25 mouse cellular contexts compared by ENCODE assay signal in genomic region chr9:13225872-13226271, GRCm38 (mm10). TPM values are rescaled to one million over a fixed set of nuclear protein-coding genes. Genes with fewer than 3 reads are reported as not detected.
"Had no signal": no experiment of that assay in that cellular context is flagged by ENCODE, and none has a peak within 500 bp of the region (broad histone marks: within the 10 kb centered on the region; RNA-seq: fewer than 3 reads in every experiment).

No protein-coding gene starts in this region.

- DNase-seq: cerebellum, adult 9-10 months; cerebellum, adult 9-11 months; cerebellum, postnatal 10 days; cerebellum, postnatal 14 days; cerebellum, postnatal 25 days; cerebellum, postnatal 36 days; embryo, embryonic 11 days; forebrain, postnatal 0 days; gastrocnemius, adult 2 months; gastrocnemius, postnatal 10 days; gastrocnemius, postnatal 14 days; gastrocnemius, postnatal 25 days; gastrocnemius, postnatal 36 days; heart, adult 11 months; heart, adult 18-20 months; heart, adult 2 months had no signal

- H3K4me1 ChIP-seq: embryonic facial prominence, embryonic 12.5 days; embryonic facial prominence, embryonic 13.5 days; embryonic facial prominence, embryonic 15.5 days; forebrain, embryonic 12.5 days; forebrain, embryonic 13.5 days; forebrain, embryonic 15.5 days had no signal

- H3K9me3 ChIP-seq: embryonic facial prominence, embryonic 12.5 days; embryonic facial prominence, embryonic 15.5 days; forebrain, embryonic 10.5 days; forebrain, embryonic 12.5 days; forebrain, embryonic 13.5 days; forebrain, embryonic 15.5 days had no signal

- H3K4me3 ChIP-seq: embryonic facial prominence, embryonic 10.5 days; embryonic facial prominence, embryonic 12.5 days; embryonic facial prominence, embryonic 13.5 days; embryonic facial prominence, embryonic 15.5 days; erythroblast, embryonic 14.5 days; forebrain, embryonic 10.5 days; forebrain, embryonic 12.5 days; forebrain, embryonic 13.5 days; forebrain, embryonic 15.5 days; gastrocnemius, adult 2 months; heart, adult 2 months had no signal

- H3K27ac ChIP-seq: embryonic facial prominence, embryonic 10.5 days; embryonic facial prominence, embryonic 12.5 days; embryonic facial prominence, embryonic 13.5 days; embryonic facial prominence, embryonic 15.5 days; forebrain, embryonic 10.5 days; forebrain, embryonic 12.5 days; forebrain, embryonic 13.5 days; forebrain, embryonic 15.5 days; gastrocnemius, adult 2 months; heart, adult 2 months had no signal

- H3K36me3 ChIP-seq: embryonic facial prominence, embryonic 10.5 days; embryonic facial prominence, embryonic 12.5 days; embryonic facial prominence, embryonic 13.5 days; embryonic facial prominence, embryonic 15.5 days; forebrain, embryonic 10.5 days; forebrain, embryonic 12.5 days; forebrain, embryonic 15.5 days had no signal

- H3K27me3 ChIP-seq: embryonic facial prominence, embryonic 12.5 days; embryonic facial prominence, embryonic 13.5 days; embryonic facial prominence, embryonic 15.5 days; forebrain, embryonic 12.5 days; forebrain, embryonic 13.5 days; forebrain, embryonic 15.5 days had no signal

- H3K9ac ChIP-seq: embryonic facial prominence, embryonic 12.5 days; embryonic facial prominence, embryonic 13.5 days; embryonic facial prominence, embryonic 15.5 days; forebrain, embryonic 12.5 days; forebrain, embryonic 13.5 days; forebrain, embryonic 15.5 days; forebrain, postnatal 0 days had no signal

RNA-seq across cellular contexts. Expression of gene Jrkl, which starts 19.8 kb away (rescaled TPM):
- polyA plus RNA-seq: erythroblast, embryonic 14.5 days had no signal
